Mouse (Mus musculus): ENCODE results near the gene Gpr37.

- TF ChIP-seq ZC3H11A (IDR thresholded peaks at IDR 0.05; ENCODE audit: borderline replicate concordance, low read depth, low read length) (no peak), MAFK (IDR thresholded peaks at IDR 0.05; ENCODE audit: insufficient read depth, low read depth, low read length) (no peak), CHD2 (IDR thresholded peaks at IDR 0.05; ENCODE audit: low read depth, low read length) (no peak), ZNF384 (IDR thresholded peaks at IDR 0.05; ENCODE audit: low read depth, low read length) (no peak), HCFC1 (IDR thresholded peaks at IDR 0.05; ENCODE audit: borderline replicate concordance, insufficient read depth, low read length) (no peak)
Measured at GRCm38 (mm10) chr6:25736533-25736932, 46.0 kb upstream of the Gpr37 start.

Data from ES-E14 (cell line).